Mouse (Mus musculus): ENCODE results near the gene Pamr1. TPM values are rescaled to one million over a fixed set of nuclear protein-coding genes. Genes with fewer than 3 reads are reported as not detected.

Gene Pamr1
- polyA plus RNA-seq, 1 experiment from 2014 or later, result 4.4 TPM

DNA sequence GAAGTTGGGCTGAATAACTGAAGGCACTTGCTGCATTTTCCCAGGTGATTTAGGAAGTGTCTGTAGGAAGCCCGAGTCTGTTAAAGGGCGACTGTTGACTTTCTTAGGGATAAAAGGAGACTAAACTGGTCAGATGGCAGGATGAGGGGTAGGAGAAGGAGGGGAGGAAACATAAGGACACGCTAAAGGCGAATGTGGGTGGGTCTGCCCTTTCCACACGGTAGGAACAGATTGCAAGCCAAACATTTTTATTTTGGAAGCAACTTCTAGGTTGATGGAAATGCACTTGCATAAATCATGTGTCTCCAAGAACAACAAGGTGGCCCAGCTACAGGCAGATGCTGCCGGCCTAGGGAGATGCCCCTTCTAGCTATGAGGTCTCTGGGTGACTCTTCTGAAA, 127.6 kb downstream of the Pamr1 start:
- Histone ChIP-seq H3K4me1 (ENCODE audit: control insufficient read depth, insufficient read depth, low read length) (no peaks in the 10 kb centered on the region), H3K36me3 (ENCODE audit: control insufficient read depth, insufficient read depth, low read length) (no peaks in the 10 kb centered on the region), H3K4me3 (ENCODE audit: low read depth, low read length) (no peak overlapping the region), H3K27ac (replicated peaks; ENCODE audit: low read depth, low read length) (no peak overlapping the region), H3K27me3 (ENCODE audit: control insufficient read depth, insufficient read depth, low read length) (no peaks in the 10 kb centered on the region), H3K9ac (ENCODE audit: low read length) (no peak overlapping the region), H3K4me2 (ENCODE audit: low read depth, severe bottlenecking) (no peak overlapping the region), H3K9me3 (ENCODE audit: control insufficient read depth, low read length) (no peaks in the 10 kb centered on the region)
- WGBS, result 82% methylated on average over 6 of the region's 6 CpGs
- ATAC-seq (ENCODE audit: insufficient number of reproducible peaks, low FRiP score, low TSS enrichment, low read depth), result no peak
- DNase-seq (ENCODE audit: low spot score), result no peak

DNA sequence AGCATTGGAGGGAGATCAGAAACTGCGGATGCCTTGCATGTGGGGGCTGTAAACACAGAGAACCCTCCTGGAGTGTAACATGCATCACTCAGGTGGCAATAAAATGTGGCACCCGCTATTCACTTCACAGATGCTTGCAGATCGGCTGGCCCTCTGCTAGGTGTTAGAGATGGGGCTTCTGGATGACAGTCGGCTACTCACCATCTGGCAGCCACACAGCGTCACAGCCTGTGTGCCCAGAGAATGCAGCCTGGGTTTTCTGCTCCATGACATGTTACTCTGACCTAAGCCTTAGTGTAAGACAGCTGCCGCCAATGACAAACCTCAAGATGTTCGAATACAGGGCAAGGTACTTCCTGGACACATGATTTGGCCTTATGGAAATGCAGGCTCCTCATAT, 131.5 kb downstream of the Pamr1 start:
- H3K4me2 ChIP-seq (ENCODE audit: low read depth, severe bottlenecking), result no peak overlapping the region
- H3K4me3 ChIP-seq (ENCODE audit: low read depth, low read length), result no peak overlapping the region
- H3K9ac ChIP-seq (ENCODE audit: low read length), result no peak overlapping the region
- DNase-seq (ENCODE audit: low spot score) (no peak), ATAC-seq (ENCODE audit: insufficient number of reproducible peaks, low FRiP score, low TSS enrichment, low read depth) (no peak)
- H3K4me1 ChIP-seq (ENCODE audit: control insufficient read depth, insufficient read depth, low read length), result no peaks in the 10 kb centered on the region
- H3K9me3 ChIP-seq (ENCODE audit: control insufficient read depth, low read length), result no peaks in the 10 kb centered on the region
- no peaks in the 10 kb centered on the region for H3K36me3 ChIP-seq (ENCODE audit: control insufficient read depth, insufficient read depth, low read length)
- no peak overlapping the region for H3K27ac ChIP-seq (replicated peaks; ENCODE audit: low read depth, low read length)
- 38% methylated on average over 7 of the region's 7 CpGs for WGBS
- H3K27me3 ChIP-seq (ENCODE audit: control insufficient read depth, insufficient read depth, low read length), result no peaks in the 10 kb centered on the region

GRCm38 (mm10) chr2:102682168-102682567, 132.4 kb downstream of the Pamr1 start:
- no peak overlapping the region for H3K4me2 ChIP-seq (ENCODE audit: low read depth, severe bottlenecking)
- H3K27ac ChIP-seq (replicated peaks; ENCODE audit: low read depth, low read length), result no peak overlapping the region
- H3K9me3 ChIP-seq (ENCODE audit: control insufficient read depth, low read length), result no peaks in the 10 kb centered on the region
- H3K4me3 ChIP-seq (ENCODE audit: low read depth, low read length), result no peak overlapping the region
- no peaks in the 10 kb centered on the region for H3K36me3 ChIP-seq (ENCODE audit: control insufficient read depth, insufficient read depth, low read length)
- 42% methylated on average over 5 of the region's 5 CpGs for WGBS
- ATAC-seq (ENCODE audit: insufficient number of reproducible peaks, low FRiP score, low TSS enrichment, low read depth) (no peak), DNase-seq (ENCODE audit: low spot score) (peak; percentile 69)
- no peaks in the 10 kb centered on the region for H3K4me1 ChIP-seq (ENCODE audit: control insufficient read depth, insufficient read depth, low read length)
- no peak overlapping the region for H3K9ac ChIP-seq (ENCODE audit: low read length)
- H3K27me3 ChIP-seq (ENCODE audit: control insufficient read depth, insufficient read depth, low read length), result no peaks in the 10 kb centered on the region

DNA sequence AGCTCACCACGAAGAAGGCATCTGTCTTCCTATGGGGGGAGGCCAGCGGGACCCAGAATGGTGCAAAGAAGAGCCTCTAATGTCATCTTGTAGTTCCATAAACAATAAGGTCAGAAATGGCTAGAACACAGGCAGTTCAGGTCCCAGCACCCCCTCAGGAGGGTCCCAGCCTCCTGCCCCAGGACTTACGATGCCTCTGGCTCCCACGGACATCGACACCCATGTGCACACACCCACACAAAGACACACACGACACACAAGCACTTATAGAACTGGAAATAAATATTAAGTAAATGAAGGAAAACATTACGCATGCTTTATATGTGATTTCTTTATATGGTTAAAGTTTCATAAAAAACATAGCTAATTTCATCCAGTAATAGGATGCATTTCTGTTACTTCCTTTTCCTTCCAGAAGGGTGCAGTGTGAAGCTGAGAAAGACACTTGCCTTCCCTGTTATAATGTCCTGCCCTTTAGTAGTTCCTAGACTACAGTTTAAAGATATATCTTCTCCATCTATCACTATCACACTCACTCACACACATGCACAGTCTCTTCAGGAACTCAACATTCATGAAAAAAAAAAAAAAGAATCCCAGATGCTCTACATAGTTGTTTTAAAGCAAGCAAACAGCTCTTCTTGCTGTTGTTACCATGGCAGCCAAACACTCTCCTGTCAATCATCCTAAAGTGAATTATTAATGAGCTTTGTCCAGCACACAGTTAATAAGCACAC, 135.7 kb downstream of the Pamr1 start:
- DNase-seq (ENCODE audit: low spot score), result no peak

GRCm38 (mm10) chr2:102686108-102686450, 136.3 kb downstream of the Pamr1 start:
- no peaks in the 10 kb centered on the region for H3K4me1 ChIP-seq (ENCODE audit: control insufficient read depth, insufficient read depth, low read length)
- H3K9ac ChIP-seq (ENCODE audit: low read length), result no peak overlapping the region
- ATAC-seq (ENCODE audit: insufficient number of reproducible peaks, low FRiP score, low TSS enrichment, low read depth) (no peak), DNase-seq (ENCODE audit: low spot score) (no peak)
- no peak overlapping the region for H3K4me3 ChIP-seq (ENCODE audit: low read depth, low read length)
- WGBS, result 70% methylated on average over 9 of the region's 9 CpGs
- H3K36me3 ChIP-seq (ENCODE audit: control insufficient read depth, insufficient read depth, low read length), result no peaks in the 10 kb centered on the region
- no peaks in the 10 kb centered on the region for H3K27me3 ChIP-seq (ENCODE audit: control insufficient read depth, insufficient read depth, low read length)
- no peaks in the 10 kb centered on the region for H3K9me3 ChIP-seq (ENCODE audit: control insufficient read depth, low read length)
- no peak overlapping the region for H3K4me2 ChIP-seq (ENCODE audit: low read depth, severe bottlenecking)
- no peak overlapping the region for H3K27ac ChIP-seq (replicated peaks; ENCODE audit: low read depth, low read length)

More for the DNA sequence above, 135.7 kb downstream of the Pamr1 start:
- H3K36me3 ChIP-seq (ENCODE audit: control insufficient read depth, insufficient read depth, low read length), result no peaks in the 10 kb centered on the region
- no peak overlapping the region for H3K4me2 ChIP-seq (ENCODE audit: low read depth, severe bottlenecking)
- no peak overlapping the region for H3K4me3 ChIP-seq (ENCODE audit: low read depth, low read length)
- H3K4me1 ChIP-seq (ENCODE audit: control insufficient read depth, insufficient read depth, low read length), result no peaks in the 10 kb centered on the region
- H3K27ac ChIP-seq (replicated peaks; ENCODE audit: low read depth, low read length), result no peak overlapping the region
- H3K27me3 ChIP-seq (ENCODE audit: control insufficient read depth, insufficient read depth, low read length), result no peaks in the 10 kb centered on the region
- no peaks in the 10 kb centered on the region for H3K9me3 ChIP-seq (ENCODE audit: control insufficient read depth, low read length)
- WGBS, result 86% methylated on average over 7 of the region's 7 CpGs
- ATAC-seq (ENCODE audit: insufficient number of reproducible peaks, low FRiP score, low TSS enrichment, low read depth), result no peak
- H3K9ac ChIP-seq (ENCODE audit: low read length), result no peak overlapping the region

Other genes with a start within 250 kb of the Pamr1 start
- gene Trim44, start 142.2 kb upstream of the Pamr1 start, polyA plus RNA-seq (2014; fragmentation: Nextera tagmentation; extraction: Ambion mirVana), result 38.9 and 46.4 TPM in 2 replicates
- 13.7 and 16.7 TPM in 2 replicates for gene Fjx1, start 97.5 kb upstream of the Pamr1 start, polyA plus RNA-seq (2014; fragmentation: Nextera tagmentation; extraction: Ambion mirVana)
- 0.06 and 0.11 TPM in 2 replicates for gene Slc1a2, start 108.6 kb downstream of the Pamr1 start, polyA plus RNA-seq (2014; fragmentation: Nextera tagmentation; extraction: Ambion mirVana)